Mouse (Mus musculus) ES-E14 (cell line): ENCODE measurements around the gene Trip10.
"Not testable (repeated sequence)": the region's sequence is repeated elsewhere in the genome, so short reads cannot be mapped to it uniquely, and the experiment has no call there.

Experiments
- HCFC1 ChIP-seq: IDR thresholded peaks from 2 replicates; pipeline ENCODE4 v1.6.1; 2012; ENCODE audit warnings: low read length, inconsistent platforms, borderline replicate concordance; ENCODE audit not compliant: insufficient read depth
- ZNF384 ChIP-seq: IDR thresholded peaks from 2 replicates; pipeline ENCODE4 v1.6.1; 2012; ENCODE audit warnings: low read depth, low read length, inconsistent platforms

DNA sequence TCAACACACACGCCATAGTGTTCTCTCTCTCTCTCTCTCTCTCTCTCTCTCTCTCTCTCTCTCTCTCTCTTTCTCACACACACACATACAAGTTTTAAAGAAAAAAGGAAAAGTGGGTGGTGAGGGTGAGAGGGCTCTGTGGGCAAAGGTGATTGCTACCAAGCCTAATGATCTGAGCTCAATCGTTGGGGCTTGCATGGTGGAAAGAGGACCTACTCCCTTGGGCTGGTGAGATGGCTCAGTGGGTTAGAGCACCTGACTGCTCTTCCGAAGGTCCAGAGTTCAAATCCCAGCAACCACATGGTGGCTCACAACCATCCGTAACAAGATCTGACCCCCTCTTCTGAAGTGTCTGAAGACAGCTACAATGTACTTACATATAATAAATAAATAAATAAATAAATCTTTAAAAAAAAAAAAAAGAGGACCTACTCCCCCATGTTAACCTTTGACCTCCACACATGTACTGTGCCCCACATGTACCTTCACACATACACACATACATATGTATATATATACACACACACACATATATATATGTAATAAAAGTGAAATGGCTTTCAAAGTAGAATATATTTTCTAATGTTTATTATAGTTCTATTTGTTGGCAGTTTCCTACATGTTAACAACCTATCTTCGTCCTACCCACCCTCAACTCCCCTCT lies 28.5 kb downstream of the Trip10 start:
- not testable (repeated sequence) for TF ChIP-seq HCFC1, ZNF384
